Mouse (Mus musculus) liver, adult 2 months (tissue): Measurements from ENCODE around the gene Gm20388.

Experiments used
- CTCF ChIP-seq: fragments of 200-500 bp; IDR thresholded peaks from 2 replicates; pipeline ENCODE4 v1.5.1; 2011; ENCODE audit warnings: low read depth, low read length, control low read depth
- POLR2A ChIP-seq: fragments of 200-500 bp; IDR thresholded peaks from 2 replicates; pipeline ENCODE4 v1.6.1; 2011; ENCODE audit warnings: low read length, control low read depth; ENCODE audit not compliant: insufficient read depth; ENCODE audit errors: extremely low read depth

GRCm38 (mm10) chr8:120001712-120002111, 91.1 kb downstream of the Gm20388 start:
- TF ChIP-seq CTCF, result no peak
- TF ChIP-seq POLR2A, result no peak
